Mouse (Mus musculus) lung, adult 18-20 months (tissue): ENCODE results near the gene Yif1b.
"Not testable (repeated sequence)": the region's sequence is repeated elsewhere in the genome, so short reads cannot be mapped to it uniquely, and the experiment has no call there.

Experiments
- DNase-seq, 2 experiments: peaks; one replicate each; pipeline ENCODE4 v3.0.0; 2022; ENCODE audit warnings: mixed read lengths in 2 of 2

Gene Yif1b

DNA sequence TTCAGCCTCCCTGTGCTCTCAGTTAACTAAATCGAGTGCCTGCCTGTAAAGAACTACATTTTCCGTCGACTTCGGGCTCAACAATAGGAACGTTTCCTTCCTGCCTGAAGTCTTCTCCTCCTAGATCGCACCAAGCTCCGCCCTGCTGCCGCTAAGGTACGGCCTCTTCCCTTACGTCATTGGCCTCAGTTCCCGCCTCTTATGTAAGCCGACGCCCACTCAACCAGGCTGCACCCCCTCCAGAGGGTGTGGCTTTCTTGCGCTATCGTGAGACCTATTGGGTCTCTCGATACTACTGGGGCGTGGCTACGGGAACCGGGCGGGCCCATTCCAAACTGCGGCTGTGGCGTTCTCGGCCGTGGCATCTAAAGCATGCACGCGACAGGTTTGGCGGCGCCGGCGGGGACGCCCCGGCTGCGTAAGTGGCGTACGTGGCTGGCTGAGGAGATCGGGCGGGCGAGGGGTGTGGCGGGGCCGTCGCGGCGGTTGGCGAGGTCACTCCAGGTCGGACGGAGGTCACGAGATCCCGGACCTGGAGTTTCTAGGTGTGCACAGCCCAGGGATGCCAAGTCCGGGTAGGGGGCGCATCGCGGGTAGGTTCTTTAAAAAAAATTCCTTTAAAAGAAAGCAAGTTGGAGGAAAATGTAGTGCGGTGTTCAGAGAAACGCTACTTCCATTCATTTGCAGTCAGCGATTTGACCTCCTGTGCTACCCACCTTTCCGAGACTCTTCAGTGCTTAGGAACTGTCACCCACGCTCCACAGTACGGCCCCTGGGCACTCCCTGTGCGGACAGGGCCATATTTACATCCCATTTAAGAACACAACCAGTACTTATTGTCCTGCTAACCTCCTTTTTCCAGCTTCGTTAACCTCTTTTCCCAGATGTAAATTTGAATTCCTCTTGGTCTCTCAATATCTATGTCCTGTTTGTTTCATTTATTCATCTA lies at the start of gene Yif1b:
Gene Yif1b, plus strand, starts transcription at position 311 of the 949 bp plus-strand sequence.
- DNase-seq: peak; percentile 99

DNA sequence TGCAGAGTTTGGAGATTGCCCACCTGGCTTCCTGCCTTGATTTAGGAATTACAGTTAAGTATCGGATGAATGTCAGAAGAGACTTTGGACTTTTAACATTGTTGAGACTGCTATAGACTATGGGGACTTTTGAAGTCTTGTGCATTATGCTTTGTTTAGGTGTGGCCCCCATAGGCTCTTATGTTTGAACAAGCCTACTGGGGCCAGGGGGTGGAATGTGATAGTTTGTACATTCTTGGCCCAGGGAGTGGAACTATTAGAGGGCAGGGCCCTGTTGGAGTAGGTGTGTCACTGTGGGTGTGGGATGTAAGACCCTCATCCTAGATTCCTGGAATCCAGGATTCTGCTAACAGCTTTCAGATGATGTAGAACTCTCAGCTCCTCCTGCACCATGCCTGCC lies 43.9 kb upstream of the Yif1b start:
- not testable (repeated sequence) for DNase-seq

DNA sequence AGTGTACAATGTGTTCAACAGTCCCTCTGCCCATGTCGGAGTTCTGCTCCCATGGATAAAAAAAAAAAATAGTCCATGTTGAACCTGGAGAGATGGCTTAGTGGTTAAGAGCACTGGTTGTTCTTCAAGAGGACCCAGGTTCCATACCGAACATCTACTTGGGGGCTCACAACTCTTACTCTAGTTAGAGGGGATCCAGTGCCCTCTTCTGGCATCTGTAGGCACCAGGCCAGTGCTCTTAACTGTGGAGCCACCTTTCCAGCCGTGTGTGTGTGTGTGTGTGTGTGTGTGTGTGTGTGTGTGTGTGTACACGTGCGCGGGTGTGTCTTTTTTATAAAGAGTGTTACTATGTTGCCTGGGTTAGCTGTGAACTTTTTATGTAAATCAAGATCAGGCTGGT lies 35.6 kb upstream of the Yif1b start:
- DNase-seq: no peak

DNA sequence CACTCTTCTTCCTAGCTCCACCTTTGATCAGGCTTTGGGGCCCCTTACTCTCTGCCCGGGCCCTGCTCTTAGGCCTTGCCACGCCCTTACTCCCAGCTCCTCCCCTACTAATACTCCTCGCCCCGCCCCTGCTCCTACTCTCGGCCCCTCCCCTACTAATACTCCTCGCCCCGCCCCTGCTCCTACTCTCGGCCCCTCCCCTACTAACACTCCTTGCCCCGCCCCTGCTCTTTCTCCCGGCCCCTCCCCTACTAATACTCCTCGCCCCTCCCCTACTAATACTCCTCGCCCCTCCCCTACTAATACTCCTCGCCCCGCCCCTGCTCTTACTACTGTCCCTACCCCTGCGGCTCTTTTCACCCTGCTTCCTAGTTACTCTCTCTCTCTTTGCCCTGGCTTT lies 27.1 kb upstream of the Yif1b start:
- DNase-seq: peak in 1 of 2 experiments; percentile 48

DNA sequence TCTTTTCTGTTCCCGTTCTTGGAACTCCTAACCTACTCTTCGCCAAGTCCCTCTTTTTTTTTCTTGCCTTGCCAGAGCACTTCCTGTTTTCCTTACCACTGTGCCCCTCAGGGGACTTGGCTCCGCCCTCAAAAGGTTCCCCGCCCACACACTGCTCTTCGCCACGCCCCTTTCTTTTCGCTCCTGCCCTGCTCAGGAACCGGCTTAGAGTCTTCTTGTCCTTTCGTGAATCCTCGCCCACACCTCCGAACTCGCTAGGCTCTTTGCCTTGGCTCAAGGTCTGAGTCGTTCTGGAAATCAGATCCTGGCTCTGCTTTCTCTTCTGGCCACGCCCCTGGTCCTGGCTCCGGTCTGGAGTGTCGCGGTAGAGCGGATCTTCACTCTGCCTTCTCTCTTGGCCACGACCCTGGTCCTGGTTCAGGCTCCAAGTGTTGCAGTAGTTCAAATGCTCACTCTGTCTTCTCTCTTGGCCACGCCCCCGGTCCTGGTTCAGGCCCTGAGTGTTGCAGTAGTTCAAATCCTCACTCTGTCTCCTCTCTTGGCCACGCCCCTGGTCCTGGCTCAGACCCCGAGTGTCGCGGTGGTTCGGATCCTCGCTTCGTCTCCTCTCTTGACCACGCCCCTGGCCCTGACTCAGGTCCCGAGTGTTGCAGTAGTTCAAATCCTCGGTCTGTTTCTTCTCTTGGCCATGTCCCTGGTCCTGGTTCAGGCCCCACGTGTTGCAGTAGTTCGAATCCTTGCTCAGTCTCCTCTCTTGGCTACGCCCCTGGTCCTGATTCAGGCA lies 26.5 kb upstream of the Yif1b start:
- peak; percentile 94 for DNase-seq

DNA sequence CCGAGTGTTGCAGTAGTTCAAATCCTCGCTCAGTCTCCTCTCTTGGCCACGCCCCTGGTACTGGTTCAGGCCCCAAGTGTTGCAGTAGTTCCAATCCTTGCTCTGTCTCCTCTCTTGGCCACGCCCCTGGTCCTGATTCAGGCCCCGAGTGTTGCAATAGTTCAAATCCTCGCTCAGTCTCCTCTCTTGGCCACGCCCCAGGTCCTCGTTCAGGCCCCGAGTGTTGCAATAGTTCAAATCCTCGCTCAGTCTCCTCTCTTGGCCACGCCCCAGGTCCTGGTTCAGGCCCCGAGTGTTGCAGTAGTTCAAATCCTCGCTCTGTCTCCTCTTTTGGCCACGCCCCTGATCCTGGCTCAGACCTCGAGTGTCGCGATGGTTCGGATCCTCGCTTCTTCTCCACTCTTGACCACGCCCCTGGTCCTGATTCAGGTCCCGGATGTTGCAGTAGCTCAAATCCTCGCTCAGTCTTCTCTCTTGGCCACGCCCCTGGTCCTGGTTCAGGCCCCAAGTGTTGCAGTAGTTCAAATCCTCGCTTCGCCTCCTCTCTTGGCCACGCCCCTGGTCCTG lies 25.8 kb upstream of the Yif1b start:
- peak; percentile 15 to 34 for DNase-seq

DNA sequence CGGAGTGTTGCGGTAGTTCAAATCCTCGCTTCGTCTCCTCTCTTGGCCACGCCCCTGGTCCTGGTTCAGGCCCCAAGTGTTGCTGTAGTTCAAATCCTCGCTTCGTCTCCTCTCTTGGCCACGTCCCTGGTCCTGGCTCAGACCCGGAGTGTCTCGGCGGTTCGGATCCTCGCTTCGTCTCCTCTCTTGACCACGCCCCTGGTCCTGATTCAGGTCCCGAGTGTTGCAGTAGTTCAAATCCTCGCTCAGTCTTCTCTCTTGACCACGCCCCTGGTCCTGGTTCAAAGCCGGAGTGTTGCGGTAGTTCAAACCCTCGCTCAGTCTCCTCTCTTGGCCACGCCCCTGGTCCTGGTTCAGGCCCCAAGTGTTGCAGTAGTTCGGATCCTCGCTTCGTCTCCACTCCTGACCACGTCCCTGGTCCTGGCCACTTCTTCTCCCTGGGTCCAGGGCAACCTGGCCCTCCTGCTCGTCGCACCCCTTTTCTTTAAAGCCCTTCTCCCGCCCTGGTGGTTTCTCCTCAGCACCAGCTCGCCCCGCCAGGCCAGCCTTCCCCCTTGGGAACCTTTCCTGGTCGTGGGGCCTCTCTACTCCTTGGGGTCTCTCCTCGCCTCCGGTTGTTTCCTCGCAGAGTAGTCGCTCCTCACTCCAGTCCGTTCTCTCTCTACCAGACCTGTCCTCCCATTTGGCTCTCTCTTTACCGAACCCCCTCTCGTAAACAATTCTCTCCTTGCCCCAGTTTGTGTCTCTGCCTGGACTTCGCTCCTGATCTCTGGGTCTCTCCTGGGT lies 25.2 kb upstream of the Yif1b start:
- not testable (repeated sequence) for DNase-seq

DNA sequence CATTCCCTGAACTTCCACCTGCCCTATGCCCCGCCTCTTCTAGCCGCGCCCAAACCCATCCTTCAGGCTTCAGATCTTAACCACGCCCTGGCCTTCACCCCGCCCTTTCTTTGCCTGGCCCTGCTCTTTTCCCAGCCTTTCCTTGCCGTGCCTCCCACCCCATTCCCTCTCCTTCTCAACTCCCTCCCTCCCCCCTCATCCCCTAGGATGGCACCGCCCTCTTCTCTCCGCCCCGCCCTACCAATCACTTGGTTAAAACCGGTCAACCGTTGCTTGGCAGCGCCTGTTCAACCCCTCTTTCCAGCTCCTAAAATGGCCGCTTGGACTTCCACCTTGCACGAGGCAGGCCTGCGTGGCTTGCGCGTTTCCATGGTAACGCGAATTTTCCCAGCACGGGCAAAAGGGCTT lies 24.4 kb upstream of the Yif1b start, which contains the start of gene Catsperg1:
Gene Catsperg1, minus strand, starts transcription at position 361 of the 408 bp plus-strand sequence.
- peak; percentile 21 to 44 for DNase-seq

DNA sequence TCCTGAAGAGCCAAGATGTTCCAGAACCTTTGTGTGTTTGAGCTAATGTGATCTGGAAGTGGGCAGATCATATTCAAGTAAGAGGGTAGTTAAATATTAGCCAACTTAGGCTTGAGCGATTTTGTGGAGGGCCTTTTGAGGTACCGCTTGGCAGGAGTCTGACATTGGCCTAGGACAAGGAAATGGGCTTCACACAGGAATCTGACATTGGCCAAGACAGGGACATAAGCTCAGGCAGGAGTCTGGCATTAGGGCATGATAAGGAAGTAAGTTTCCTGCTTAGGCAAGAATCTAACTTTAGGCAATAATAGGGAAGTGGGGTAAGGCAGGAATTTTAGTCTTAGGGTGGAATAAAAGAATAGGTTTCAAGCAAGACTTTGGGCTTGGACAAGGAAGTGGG lies 23.9 kb upstream of the Yif1b start:
- no peak for DNase-seq

DNA sequence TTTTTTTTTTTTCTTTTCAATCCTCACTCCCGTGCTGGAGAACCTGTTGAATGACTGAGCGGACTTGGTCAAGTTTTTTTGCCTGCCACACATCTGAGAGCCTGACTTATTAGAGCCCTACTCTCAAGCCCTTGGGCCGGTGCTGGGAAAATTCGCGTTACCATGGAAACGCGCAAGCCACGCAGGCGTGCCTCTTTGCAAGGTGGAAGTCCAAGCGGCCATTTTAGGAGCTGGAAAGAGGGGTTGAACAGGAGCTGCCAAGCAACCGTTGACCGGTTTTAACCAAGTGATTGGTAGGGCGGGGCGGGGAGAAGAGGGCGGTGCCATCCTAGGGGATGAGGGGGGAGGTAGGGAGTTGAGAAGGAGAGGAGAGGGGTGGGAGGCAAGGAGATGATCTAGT lies 23.3 kb upstream of the Yif1b start:
- DNase-seq: no peak

DNA sequence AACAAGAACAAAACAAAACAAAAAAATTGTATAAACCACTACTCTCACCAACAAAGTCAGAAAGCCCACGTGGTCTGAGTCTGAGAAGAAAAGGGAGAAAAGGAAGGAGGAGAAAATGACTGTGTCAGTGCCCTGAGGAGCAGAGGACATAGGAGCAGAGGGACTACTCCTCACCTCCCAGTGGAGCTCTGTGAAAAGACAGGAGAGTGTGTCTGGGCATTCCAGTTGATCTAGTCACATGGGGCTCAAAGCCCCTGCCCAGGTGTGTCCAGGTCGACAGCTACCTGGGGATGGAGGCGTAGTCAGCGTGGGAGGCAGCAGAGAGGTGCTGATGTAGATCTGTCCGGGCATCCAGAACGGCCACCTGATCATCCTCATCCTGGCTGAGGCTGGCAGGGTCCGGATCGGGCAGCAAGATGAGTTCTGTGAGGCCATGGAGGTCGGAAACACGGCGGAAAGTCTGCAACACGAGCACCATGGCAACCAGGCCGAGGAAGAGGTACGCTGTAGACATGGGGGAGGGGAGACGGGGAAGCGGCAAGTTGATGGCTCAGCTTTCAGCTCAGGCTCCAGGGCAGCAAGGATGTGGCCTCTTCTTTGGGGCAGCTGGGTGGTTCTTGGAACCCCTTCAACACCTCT lies 13.3 kb upstream of the Yif1b start:
- DNase-seq: no peak

DNA sequence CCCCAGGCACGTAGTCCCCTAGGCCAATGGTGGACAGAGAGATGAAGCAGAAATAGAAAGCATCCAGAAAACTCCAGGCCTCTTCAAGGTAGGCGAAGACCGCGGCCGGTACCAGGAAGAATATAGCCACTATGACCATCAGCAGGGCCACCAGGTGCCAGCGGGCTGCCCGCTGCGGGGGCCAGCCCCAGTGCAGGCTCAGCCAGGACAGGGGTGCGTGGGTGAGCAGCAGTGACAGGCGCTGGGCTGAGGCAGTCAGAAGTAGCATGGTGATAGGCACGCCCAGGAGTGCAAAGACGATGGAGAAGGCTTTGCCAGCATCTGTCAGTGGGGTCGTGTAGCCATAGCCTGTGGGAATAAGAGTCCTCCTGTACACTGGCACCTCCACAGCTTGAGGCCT lies 12.6 kb upstream of the Yif1b start:
- no peak for DNase-seq

DNA sequence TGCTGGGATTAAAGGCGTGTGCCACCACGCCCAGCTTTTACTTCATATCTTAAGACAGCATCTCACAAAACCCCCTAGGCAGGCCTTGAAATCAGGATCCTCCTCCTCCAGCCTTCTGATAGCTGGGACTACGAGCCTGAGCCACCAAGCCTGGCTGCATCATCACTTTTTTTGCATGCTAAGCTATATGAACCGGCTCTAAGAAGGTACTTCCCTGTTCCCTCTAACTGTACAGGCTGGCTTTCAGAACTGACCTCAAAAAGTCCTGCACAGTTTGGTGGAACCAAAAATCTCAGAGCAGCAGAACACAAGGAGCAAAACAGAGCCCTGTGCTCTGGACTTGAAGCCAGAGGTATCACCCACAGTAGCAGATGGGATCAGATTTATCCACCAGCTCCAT lies 9.9 kb upstream of the Yif1b start:
- DNase-seq: no peak

DNA sequence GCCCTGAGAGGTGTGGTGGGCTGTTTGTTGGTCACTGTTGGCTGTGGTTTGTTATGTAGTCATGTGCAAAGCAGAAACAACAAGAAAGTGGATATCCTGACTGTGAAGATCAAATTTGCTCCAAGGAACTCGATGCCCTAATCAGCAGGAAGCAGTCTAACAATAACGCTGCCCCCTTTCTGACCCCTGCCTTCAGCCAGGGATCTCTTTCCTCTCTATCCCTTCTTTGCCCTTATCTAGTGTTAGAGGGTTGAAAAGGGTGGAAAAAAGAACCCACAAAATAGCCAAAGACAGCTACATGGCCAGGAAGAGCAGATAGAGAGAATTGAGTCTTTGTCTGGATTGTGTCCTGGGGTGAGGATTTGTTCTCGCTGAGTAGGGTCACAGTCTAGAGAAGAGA lies 7.6 kb upstream of the Yif1b start:
- DNase-seq: no peak

DNA sequence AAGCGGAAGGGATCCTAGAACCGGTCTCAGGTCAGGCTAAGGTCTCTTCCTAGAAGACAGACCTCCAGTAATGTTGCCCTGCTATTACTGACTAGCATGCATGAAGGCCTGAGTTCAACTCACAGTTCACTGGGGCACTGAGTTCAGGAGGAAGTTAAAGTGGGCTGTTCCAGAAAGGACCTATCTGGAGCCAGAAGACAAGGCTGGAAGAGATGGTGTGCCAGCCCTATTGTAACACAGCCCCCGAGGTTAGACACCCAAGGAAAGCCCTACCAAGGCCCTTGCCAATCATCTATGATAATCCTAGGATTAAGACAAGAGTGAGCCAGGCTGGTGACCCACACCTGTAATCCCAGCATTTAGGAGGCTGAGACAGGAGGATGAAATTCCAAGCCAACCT lies 6.6 kb upstream of the Yif1b start:
- no peak for DNase-seq

DNA sequence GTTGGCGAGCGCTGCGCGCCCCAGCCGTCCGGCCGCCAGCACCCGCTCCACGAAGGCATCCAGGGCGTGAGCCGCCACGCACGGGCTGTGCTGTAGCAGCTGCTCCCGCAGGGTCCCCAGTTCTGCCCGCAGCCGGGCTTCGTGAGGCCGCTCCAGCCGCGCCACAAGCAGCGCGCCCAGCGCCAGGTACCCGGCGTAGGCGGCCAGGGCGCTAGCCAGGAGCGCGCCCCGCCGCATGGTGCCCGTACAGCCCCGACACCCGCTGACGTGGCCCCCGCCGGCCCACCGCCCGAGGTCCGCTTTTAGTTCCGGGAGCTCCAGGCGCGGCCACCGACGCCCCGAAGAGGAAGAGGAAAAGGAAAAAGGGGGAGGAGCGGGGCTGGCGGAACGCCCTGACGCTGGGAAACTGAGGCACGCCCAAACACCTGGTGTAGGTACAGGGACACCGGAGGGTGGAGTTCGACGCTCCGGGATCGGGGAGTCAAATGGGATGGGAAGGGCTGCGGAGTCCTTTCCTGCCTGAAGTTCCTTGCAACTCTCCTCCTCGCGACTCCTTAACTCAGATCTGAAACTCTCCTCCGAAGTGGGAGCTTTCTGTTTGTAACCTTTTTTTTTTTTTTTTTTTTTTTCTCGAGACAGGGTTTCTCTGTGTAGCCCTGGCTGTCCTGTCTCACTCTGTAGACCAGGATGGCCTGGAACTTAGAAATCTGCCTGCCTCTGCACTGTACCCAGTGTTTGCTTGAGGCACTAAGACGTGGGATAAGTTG lies 5.7 kb upstream of the Yif1b start, which contains the start of gene Kcnk6:
Gene Kcnk6, minus strand, starts transcription at position 269 of the 767 bp plus-strand sequence.
- DNase-seq: peak; percentile 74 to 80

DNA sequence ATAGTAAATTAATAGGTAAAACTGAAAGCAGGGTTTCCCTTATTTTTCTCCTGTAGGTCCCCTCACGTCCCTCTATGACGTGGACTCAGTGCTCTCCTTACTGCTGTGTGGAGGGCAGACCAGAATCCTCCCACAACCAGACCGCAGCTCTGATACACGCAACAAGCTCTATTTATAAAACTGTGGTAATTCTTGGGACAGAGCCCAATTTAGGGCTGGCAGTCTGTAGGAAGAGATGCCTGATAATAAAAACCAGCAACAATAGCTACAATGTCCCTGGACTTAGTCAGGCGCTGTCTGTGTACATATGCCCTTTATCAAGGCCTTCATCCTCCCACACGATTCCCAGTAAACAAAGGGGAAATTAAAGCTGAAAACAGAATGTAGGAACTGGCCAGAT lies 4.4 kb upstream of the Yif1b start:
- DNase-seq: peak in 1 of 2 experiments; percentile 65

DNA sequence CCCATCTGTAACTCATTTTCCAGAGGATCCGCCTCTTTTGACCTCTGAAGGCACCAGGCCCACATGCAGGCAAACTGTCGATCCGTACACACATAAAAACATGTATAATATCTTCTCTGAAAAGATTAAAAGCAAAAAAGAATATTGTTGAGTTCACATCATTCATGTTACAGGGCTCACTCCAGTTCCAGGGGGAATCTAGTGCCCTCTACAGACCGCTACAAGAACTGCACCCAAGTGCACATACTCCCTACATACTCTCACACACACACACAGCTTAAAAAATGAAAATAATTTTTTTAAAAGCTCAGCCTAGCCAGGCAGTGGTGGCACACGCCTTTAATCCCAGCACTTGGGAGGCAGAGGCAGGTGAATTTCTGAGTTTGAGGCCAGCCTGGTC lies 3.5 kb upstream of the Yif1b start:
- DNase-seq: no peak

DNA sequence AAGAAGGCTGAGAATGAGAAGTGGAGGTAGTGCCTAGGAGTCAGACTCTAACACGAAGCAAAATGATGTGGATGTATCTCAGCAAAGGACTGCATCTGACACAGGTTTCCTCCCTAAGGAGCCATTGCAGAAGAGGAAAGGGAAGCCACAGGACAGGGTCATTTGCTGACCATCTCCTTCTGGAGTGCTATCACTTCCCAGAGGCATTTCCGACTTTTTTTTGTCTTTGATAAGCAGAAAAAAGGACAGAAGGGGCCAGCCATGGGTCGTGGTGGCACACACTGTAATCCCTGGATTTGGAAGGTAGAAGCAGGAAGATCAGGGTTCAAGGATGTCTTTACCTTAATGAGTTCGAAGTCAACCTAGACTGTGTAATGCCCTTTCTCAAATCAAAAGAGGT lies 1.5 kb upstream of the Yif1b start:
- DNase-seq: no peak

DNA sequence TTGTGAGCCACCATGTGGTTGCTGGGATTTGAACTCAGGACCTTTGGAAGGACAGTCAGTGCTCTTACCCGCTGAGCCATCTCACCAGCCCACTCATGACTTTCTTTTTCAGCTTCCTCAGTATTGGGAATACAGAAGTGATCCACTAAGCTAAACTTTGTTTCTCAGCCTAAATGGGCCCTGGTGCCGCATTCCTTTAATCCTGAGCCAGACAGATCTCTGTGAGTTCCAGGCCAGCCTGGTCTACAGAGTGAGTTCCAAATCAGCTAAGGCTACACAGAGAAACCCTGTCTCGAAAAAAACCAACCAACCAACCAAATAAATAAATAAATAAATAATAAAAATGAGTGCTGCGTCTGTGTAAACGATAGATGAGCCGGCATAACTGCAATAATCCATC lies 533 bp upstream of the Yif1b start:
- DNase-seq: not testable (repeated sequence)
